Mouse (Mus musculus): ENCODE results near the gene P2ry10. TPM values are rescaled to one million over a fixed set of nuclear protein-coding genes. Genes with fewer than 3 reads are reported as not detected.

Gene P2ry10
- polyA plus RNA-seq, 1 experiment from 2014 or later, result not detected

- no peaks in the 10 kb centered on the region for H3K9me3 ChIP-seq (ENCODE audit: control insufficient read depth, low read depth, low read length)
- 84% methylated on average over 1 of the region's 1 CpGs for WGBS
- H3K4me3 ChIP-seq (ENCODE audit: low read depth, low read length), result no peak overlapping the region
- H3K27ac ChIP-seq (ENCODE audit: low read length), result no peak overlapping the region
- H3K4me2 ChIP-seq (replicated peaks; ENCODE audit: low read depth, low read length), result no peak overlapping the region
- no peak for ATAC-seq (ENCODE audit: insufficient number of reproducible peaks, insufficient read depth, low FRiP score, low read depth)
- H3K36me3 ChIP-seq (ENCODE audit: control insufficient read depth, insufficient read depth, low read length), result no peaks in the 10 kb centered on the region
- H3K4me1 ChIP-seq (ENCODE audit: control insufficient read depth, insufficient read depth, low read length), result no peaks in the 10 kb centered on the region
- H3K9ac ChIP-seq (replicated peaks; ENCODE audit: low read depth, low read length), result no peak overlapping the region
- no peaks in the 10 kb centered on the region for H3K27me3 ChIP-seq (ENCODE audit: control insufficient read depth, insufficient read depth, low read length)
Measured at GRCm38 (mm10) chrX:107116333-107116732, 28.0 kb downstream of the P2ry10 start.

GRCm38 (mm10) chrX:107116987-107117386 is 28.7 kb downstream of the P2ry10 start:
- H3K27ac ChIP-seq (ENCODE audit: low read length), result no peak overlapping the region
- H3K4me2 ChIP-seq (replicated peaks; ENCODE audit: low read depth, low read length), result no peak overlapping the region
- no peak overlapping the region for H3K9ac ChIP-seq (replicated peaks; ENCODE audit: low read depth, low read length)
- H3K9me3 ChIP-seq (ENCODE audit: control insufficient read depth, low read depth, low read length), result no peaks in the 10 kb centered on the region
- H3K36me3 ChIP-seq (ENCODE audit: control insufficient read depth, insufficient read depth, low read length), result no peaks in the 10 kb centered on the region
- H3K27me3 ChIP-seq (ENCODE audit: control insufficient read depth, insufficient read depth, low read length), result no peaks in the 10 kb centered on the region
- no peak overlapping the region for H3K4me3 ChIP-seq (ENCODE audit: low read depth, low read length)
- no peak for ATAC-seq (ENCODE audit: insufficient number of reproducible peaks, insufficient read depth, low FRiP score, low read depth)
- H3K4me1 ChIP-seq (ENCODE audit: control insufficient read depth, insufficient read depth, low read length), result no peaks in the 10 kb centered on the region
- 83% methylated on average over 1 of the region's 1 CpGs for WGBS

GRCm38 (mm10) chrX:107143184-107143583 is 54.9 kb downstream of the P2ry10 start:
- H3K4me3 ChIP-seq (ENCODE audit: low read depth, low read length), result no peak overlapping the region
- no peak for ATAC-seq (ENCODE audit: insufficient number of reproducible peaks, insufficient read depth, low FRiP score, low read depth)
- no peaks in the 10 kb centered on the region for H3K9me3 ChIP-seq (ENCODE audit: control insufficient read depth, low read depth, low read length)
- 47% methylated on average over 3 of the region's 3 CpGs for WGBS
- H3K36me3 ChIP-seq (ENCODE audit: control insufficient read depth, insufficient read depth, low read length), result no peaks in the 10 kb centered on the region
- no peaks in the 10 kb centered on the region for H3K27me3 ChIP-seq (ENCODE audit: control insufficient read depth, insufficient read depth, low read length)
- H3K9ac ChIP-seq (replicated peaks; ENCODE audit: low read depth, low read length), result no peak overlapping the region
- H3K4me2 ChIP-seq (replicated peaks; ENCODE audit: low read depth, low read length), result no peak overlapping the region
- H3K27ac ChIP-seq (ENCODE audit: low read length), result no peak overlapping the region
- H3K4me1 ChIP-seq (ENCODE audit: control insufficient read depth, insufficient read depth, low read length), result no peaks in the 10 kb centered on the region

GRCm38 (mm10) chrX:107143930-107144329 is 55.6 kb downstream of the P2ry10 start:
- Histone ChIP-seq H3K27ac (ENCODE audit: low read length) (no peak overlapping the region), H3K9ac (replicated peaks; ENCODE audit: low read depth, low read length) (no peak overlapping the region), H3K9me3 (ENCODE audit: control insufficient read depth, low read depth, low read length) (no peaks in the 10 kb centered on the region), H3K27me3 (ENCODE audit: control insufficient read depth, insufficient read depth, low read length) (no peaks in the 10 kb centered on the region), H3K36me3 (ENCODE audit: control insufficient read depth, insufficient read depth, low read length) (no peaks in the 10 kb centered on the region), H3K4me2 (replicated peaks; ENCODE audit: low read depth, low read length) (no peak overlapping the region), H3K4me3 (ENCODE audit: low read depth, low read length) (no peak overlapping the region), H3K4me1 (ENCODE audit: control insufficient read depth, insufficient read depth, low read length) (no peaks in the 10 kb centered on the region)
- 60% methylated on average over 2 of the region's 2 CpGs for WGBS
- ATAC-seq (ENCODE audit: insufficient number of reproducible peaks, insufficient read depth, low FRiP score, low read depth), result no peak

GRCm38 (mm10) chrX:107148681-107149080 is 60.4 kb downstream of the P2ry10 start, which contains the start of gene P2ry10b:
P2ry10b (plus strand) TSS chrX:107148927.
- 0 out of 2 replicates have a peak, but pooled peaks cover 3% of the 10 kb centered on the region for H3K4me1 ChIP-seq (ENCODE audit: control insufficient read depth, insufficient read depth, low read length)
- no peaks in the 10 kb centered on the region for H3K9me3 ChIP-seq (ENCODE audit: control insufficient read depth, low read depth, low read length)
- H3K4me2 ChIP-seq (replicated peaks; ENCODE audit: low read depth, low read length), result no peak within 1 kb of the TSS
- 73% methylated on average over 3 of the region's 3 CpGs for WGBS
- H3K36me3 ChIP-seq (ENCODE audit: control insufficient read depth, insufficient read depth, low read length), result no peaks in the 10 kb centered on the region
- H3K4me3 ChIP-seq (ENCODE audit: low read depth, low read length), result no peak within 1 kb of the TSS
- ATAC-seq (ENCODE audit: insufficient number of reproducible peaks, insufficient read depth, low FRiP score, low read depth), result no peak
- H3K27me3 ChIP-seq (ENCODE audit: control insufficient read depth, insufficient read depth, low read length), result no peaks in the 10 kb centered on the region
- H3K9ac ChIP-seq (replicated peaks; ENCODE audit: low read depth, low read length), result no peak within 1 kb of the TSS
- H3K27ac ChIP-seq (ENCODE audit: low read length), result peak within 1 kb of the TSS; percentile 61; the same call in 1 of the 2 replicates

- ATAC-seq (ENCODE audit: insufficient number of reproducible peaks, insufficient read depth, low FRiP score, low read depth), result no peak
- Histone ChIP-seq H3K4me1 (ENCODE audit: control insufficient read depth, insufficient read depth, low read length) (0 out of 2 replicates have a peak, but pooled peaks cover 3% of the 10 kb centered on the region), H3K4me2 (replicated peaks; ENCODE audit: low read depth, low read length) (no peak overlapping the region)
Measured at GRCm38 (mm10) chrX:107149391-107149993, 61.2 kb downstream of the P2ry10 start.

GRCm38 (mm10) chrX:107150027-107150426 is 61.7 kb downstream of the P2ry10 start:
- Histone ChIP-seq H3K9ac (replicated peaks; ENCODE audit: low read depth, low read length) (no peak overlapping the region), H3K27me3 (ENCODE audit: control insufficient read depth, insufficient read depth, low read length) (no peaks in the 10 kb centered on the region), H3K4me2 (replicated peaks; ENCODE audit: low read depth, low read length) (no peak overlapping the region), H3K27ac (ENCODE audit: low read length) (peak overlapping the region; percentile 61; the same call in 1 of the 2 replicates), H3K9me3 (ENCODE audit: control insufficient read depth, low read depth, low read length) (no peaks in the 10 kb centered on the region), H3K36me3 (ENCODE audit: control insufficient read depth, insufficient read depth, low read length) (no peaks in the 10 kb centered on the region), H3K4me3 (ENCODE audit: low read depth, low read length) (no peak overlapping the region), H3K4me1 (ENCODE audit: control insufficient read depth, insufficient read depth, low read length) (0 out of 2 replicates have a peak, but pooled peaks cover 3% of the 10 kb centered on the region)
- WGBS, result 35% methylated on average over 5 of the region's 5 CpGs
- no peak; the same call in 1 of the 2 replicates for ATAC-seq (ENCODE audit: insufficient number of reproducible peaks, insufficient read depth, low FRiP score, low read depth)

More at GRCm38 (mm10) chrX:107149391-107149993, 61.2 kb downstream of the P2ry10 start:
- Histone ChIP-seq H3K9me3 (ENCODE audit: control insufficient read depth, low read depth, low read length) (no peaks in the 10 kb centered on the region), H3K27me3 (ENCODE audit: control insufficient read depth, insufficient read depth, low read length) (no peaks in the 10 kb centered on the region), H3K4me3 (ENCODE audit: low read depth, low read length) (no peak overlapping the region), H3K9ac (replicated peaks; ENCODE audit: low read depth, low read length) (no peak overlapping the region), H3K27ac (ENCODE audit: low read length) (peak overlapping the region; percentile 61; the same call in 1 of the 2 replicates), H3K36me3 (ENCODE audit: control insufficient read depth, insufficient read depth, low read length) (no peaks in the 10 kb centered on the region)
- 44% methylated on average over 4 of the region's 4 CpGs for WGBS

- 53% methylated on average over 4 of the region's 4 CpGs for WGBS
- Histone ChIP-seq H3K4me3 (ENCODE audit: low read depth, low read length) (no peak overlapping the region), H3K4me2 (replicated peaks; ENCODE audit: low read depth, low read length) (0 out of 2 replicates have a peak overlapping the region, but pooled peaks have one; percentile 14), H3K27ac (ENCODE audit: low read length) (peak overlapping the region; percentile 78), H3K9ac (replicated peaks; ENCODE audit: low read depth, low read length) (no peak overlapping the region), H3K27me3 (ENCODE audit: control insufficient read depth, insufficient read depth, low read length) (no peaks in the 10 kb centered on the region), H3K4me1 (ENCODE audit: control insufficient read depth, insufficient read depth, low read length) (0 out of 2 replicates have a peak, but pooled peaks cover 3% of the 10 kb centered on the region), H3K36me3 (ENCODE audit: control insufficient read depth, insufficient read depth, low read length) (no peaks in the 10 kb centered on the region), H3K9me3 (ENCODE audit: control insufficient read depth, low read depth, low read length) (no peaks in the 10 kb centered on the region)
- ATAC-seq (ENCODE audit: insufficient number of reproducible peaks, insufficient read depth, low FRiP score, low read depth), result peak; percentile 75; the same call in 1 of the 2 replicates
Measured at GRCm38 (mm10) chrX:107150752-107151515, 62.6 kb downstream of the P2ry10 start.

Measured in stomach, embryonic 14.5 days (tissue).